Mouse (Mus musculus) megakaryocyte, embryonic 14.5 days (primary cell): ENCODE data around the gene Tmem132c.

Experiments
- FLI1 ChIP-seq: IDR thresholded peaks from 2 replicates; pipeline ENCODE4 v1.6.1; 2012; ENCODE audit warnings: low read length, inconsistent platforms, mixed read lengths
- GATA1 ChIP-seq: IDR thresholded peaks from 3 replicates; pipeline ENCODE4 v1.6.1; 2012; ENCODE audit warnings: mixed read lengths, low read length, inconsistent platforms, borderline replicate concordance

DNA sequence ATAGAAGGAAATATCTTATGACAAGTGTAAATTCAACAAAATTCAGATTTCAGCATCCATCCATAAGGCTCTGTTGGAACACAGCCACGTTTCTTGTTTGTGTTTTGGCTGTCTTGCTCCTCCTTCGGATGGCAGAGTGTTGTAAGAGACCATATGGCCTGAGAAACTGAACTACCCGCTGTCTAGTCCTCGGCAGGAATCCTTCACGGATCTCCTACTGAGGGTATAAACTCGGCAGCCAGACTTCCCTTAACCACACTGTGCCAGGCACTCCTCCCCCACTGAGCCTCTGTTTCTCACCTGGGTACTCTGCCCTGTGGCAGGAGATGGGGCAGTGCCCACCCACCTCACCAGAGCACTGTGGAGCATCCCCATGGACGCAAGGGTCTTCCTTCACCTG is 174.9 kb downstream of the Tmem132c start:
- TF ChIP-seq GATA1 = no peak
- no peak for TF ChIP-seq FLI1
